Mouse (Mus musculus) erythroid progenitor cell, adult 5-6 weeks (primary cell): Measurements from ENCODE around the gene Kncn. TPM values are rescaled to one million over a fixed set of nuclear protein-coding genes. Genes with fewer than 3 reads are reported as not detected.
A peak's percentile ranks its signal among the peaks of the same experiment; 100 is the strongest.

Source experiments
- ATAC-seq: replicated peaks from 2 replicates; pipeline ENCODE4 v1.8.0; 2016; ENCODE audit warnings: moderate number of reproducible peaks, mild to moderate bottlenecking, moderate TSS enrichment, inconsistent platforms; ENCODE audit not compliant: poor library complexity, low FRiP score, severe bottlenecking
- total RNA-seq, 2 experiments: library from RNA; stranded (forward) in 1 of 2; stranded (reverse) in 1 of 2; fragments of 150-400 nt in 1 of 2; fragments of 186-747, 209-891 nt in 1 of 2; gene quantifications; 2 replicates each; pipeline versions ENCODE4 v1.2.3 to v1.2.4; 2015 to 2017; ENCODE audit warnings: low replicate concordance in 2 of 2

The Kncn gene
- total RNA-seq, 2 experiments from 2014 or later, result not detected

GRCm38 (mm10) chr4:115873231-115873630, 11.0 kb upstream of the Kncn start:
- ATAC-seq, result no peak

GRCm38 (mm10) chr4:115878216-115878678, 6.0 kb upstream of the Kncn start:
- no peak for ATAC-seq

GRCm38 (mm10) chr4:115878828-115879227, 5.4 kb upstream of the Kncn start:
- ATAC-seq, result no peak

- no peak for ATAC-seq
These were observed 3.0 kb upstream of the Kncn start for GRCm38 (mm10) chr4:115881183-115881582.

- no peak for ATAC-seq
These were observed 2.0 kb upstream of the Kncn start for GRCm38 (mm10) chr4:115882195-115882594.

- no peak for ATAC-seq
These were observed 1.6 kb downstream of the Kncn start for GRCm38 (mm10) chr4:115885846-115886245.

GRCm38 (mm10) chr4:115886875-115887274, 2.7 kb downstream of the Kncn start:
- ATAC-seq, result no peak

- no peak for ATAC-seq
These were observed 5.9 kb downstream of the Kncn start for GRCm38 (mm10) chr4:115890066-115890465.

DNA sequence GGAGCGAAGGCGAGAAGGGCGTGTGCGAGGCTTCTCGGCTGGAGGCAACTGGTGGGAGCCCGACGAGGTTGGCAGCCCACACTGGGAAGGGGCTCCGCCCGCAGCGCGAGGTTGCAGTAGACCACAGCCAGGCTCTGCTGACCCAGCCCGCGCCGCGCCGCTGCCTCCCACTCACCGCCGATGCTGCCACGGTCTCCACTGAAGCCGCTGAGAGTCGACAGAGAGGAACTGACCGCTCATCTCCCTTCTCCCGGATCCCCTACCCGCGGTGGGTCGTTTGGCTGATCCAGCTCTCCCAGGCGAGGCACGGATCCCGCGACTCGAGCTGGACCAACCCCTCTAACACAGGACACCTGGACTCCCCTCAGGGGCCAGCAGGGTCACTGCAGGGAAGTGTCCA, 6.4 kb downstream of the Kncn start, which contains the start of gene 6430628N08Rik:
Gene 6430628N08Rik, plus strand, starts transcription at position 113 of the 400 bp plus-strand sequence.
- no peak for ATAC-seq

GRCm38 (mm10) chr4:115894281-115894680, 10.1 kb downstream of the Kncn start:
- no peak for ATAC-seq

DNA sequence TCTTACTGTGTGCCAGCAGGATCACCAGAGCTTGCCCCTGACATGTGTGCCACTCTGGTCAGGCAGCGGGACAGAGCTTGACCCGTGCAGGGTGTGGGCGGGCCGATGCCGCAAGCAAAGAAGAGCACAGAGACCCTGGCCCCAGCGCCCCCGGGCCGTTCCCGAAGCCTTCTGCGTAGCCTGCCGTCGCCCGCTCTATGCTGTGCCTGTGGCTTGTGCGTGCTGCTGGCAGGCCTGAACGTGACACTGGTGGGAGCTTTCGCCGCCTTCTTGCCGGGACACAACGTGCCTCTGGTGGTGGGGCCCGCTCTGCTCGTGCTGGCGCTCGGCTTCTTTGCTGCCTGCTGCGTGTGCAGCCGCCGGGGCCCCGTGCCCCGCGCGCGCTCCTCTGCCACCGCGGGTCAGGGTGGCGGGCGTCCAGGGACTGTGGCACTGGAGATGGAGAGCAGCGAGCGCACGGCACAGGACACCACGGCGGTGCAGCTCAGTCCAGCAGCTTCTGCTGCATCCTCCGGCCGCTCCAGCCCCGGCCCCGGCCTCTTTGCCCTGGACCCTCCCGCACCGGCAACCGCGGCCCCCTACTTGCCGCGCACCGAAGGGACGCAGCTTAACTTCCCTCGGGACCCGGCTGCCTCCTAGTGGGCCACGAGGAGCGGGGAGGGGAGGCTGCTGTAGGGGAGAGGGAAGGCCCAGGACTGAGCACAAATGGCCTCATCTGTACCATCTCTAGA, 13.9 kb downstream of the Kncn start:
- ATAC-seq, result no peak

GRCm38 (mm10) chr4:115902816-115903215, 18.6 kb downstream of the Kncn start:
- peak; percentile 68 for ATAC-seq

GRCm38 (mm10) chr4:115904375-115904774, 20.2 kb downstream of the Kncn start:
- ATAC-seq, result no peak

DNA sequence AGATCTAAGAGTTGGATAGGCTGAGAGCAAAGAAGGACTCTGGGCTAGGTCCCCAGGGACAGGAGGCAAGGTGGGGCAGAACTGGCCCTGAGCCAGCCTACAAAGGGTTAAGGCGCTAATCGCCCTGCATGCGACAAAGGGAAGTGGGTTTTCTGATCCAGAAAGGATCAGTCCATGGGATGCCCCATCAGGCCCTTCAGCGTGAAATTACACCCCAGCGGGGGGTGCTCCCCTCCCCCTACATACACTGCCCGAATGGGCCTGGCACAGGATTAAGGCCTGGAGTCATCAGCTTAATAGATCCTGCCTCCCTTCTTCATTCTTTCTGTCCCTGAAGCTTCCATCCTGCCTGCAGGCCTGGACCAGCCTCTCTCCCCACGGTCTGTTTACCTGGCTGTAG, 21.5 kb downstream of the Kncn start:
- ATAC-seq, result no peak

DNA sequence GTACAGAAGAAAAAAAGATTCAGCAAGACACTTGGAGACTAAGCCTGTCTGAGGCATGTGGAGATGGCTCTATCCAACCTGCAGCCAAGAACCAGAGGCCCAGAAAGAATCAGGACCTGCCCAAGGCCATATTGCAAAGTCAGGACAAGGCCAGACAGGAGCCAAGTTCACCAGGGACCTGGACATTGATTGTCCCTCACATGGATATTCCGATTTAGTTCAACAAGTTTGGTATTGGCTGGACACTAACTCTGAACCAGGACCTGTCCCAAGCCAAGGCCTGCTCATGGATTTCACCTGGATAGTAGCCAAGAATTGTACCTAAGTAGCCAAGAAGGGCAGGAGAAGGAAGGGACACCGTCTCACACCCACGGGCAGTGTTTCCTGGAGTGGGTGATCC, 22.6 kb downstream of the Kncn start:
- ATAC-seq, result no peak

GRCm38 (mm10) chr4:115907994-115908393, 23.8 kb downstream of the Kncn start:
- no peak for ATAC-seq

DNA sequence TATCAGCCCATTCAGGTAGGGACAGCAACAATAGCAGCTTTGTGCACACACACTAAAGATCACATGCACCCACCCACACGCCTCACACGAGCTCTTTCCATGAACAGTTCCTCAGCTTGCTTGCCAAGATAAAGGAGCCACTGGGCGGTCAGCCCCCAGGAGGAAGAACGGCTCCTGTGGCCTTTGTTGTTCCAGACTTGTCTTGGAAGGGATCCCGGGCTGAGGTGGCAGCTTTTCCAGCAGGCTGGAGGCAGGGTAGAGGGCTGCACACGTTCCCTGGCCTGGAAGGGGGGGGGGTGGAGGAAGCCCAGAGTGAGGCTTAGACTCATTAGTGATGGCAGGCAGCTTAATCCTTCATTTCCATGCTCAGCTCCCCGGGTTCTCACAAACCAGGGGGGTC, 24.4 kb downstream of the Kncn start:
- ATAC-seq, result no peak

DNA sequence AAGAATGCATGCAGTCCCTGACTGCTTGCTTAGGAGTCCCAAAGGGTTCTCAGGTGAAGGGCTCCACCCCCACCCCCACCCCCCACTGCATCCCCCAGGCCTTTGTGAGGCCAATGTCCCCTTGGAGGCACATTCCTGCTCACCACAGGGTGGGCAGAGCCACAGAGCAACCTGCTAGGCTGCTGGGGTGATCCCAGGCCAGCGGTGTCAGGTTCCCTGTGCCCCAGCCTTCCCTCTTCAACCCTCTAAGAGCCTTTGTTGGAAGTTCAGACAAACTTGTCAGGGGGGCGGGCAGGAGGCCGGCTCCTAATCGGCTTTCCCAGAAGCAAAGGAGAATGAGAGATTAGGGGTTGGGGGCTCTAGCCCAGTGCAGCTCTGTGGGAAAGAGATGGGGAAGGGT, 27.4 kb downstream of the Kncn start:
- no peak for ATAC-seq

DNA sequence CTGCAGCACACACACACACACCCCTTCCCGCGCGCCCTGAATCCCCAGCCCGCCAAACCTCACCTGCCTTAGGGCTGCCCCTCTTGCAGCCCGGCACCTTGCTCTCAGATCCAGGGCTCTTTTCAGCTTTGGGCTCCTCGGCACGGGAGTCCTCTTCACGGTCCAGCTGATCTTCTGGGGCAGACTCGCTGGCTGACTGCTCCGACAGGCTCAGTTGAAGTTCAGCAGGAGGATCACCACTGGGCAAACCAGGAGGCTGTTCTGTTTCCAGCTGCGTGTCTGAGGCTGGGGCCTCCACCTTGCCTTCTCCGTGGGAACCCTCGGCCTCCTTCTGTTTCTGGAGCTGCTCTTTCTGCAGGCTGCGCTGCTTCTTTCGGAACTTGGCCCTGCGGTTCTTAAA, 35.7 kb downstream of the Kncn start:
- no peak for ATAC-seq

GRCm38 (mm10) chr4:115922688-115923087, 38.5 kb downstream of the Kncn start:
- ATAC-seq, result no peak

- ATAC-seq, result no peak
These were observed 39.2 kb downstream of the Kncn start for GRCm38 (mm10) chr4:115923262-115923880.
